ENCODE assay signal across 13 mouse cellular contexts in genomic region chr16:31498336-31498735, GRCm38 (mm10).
"Had no signal": no experiment of that assay in that cellular context is flagged by ENCODE, and none has a peak within 500 bp of the region (broad histone marks: within the 10 kb centered on the region; RNA-seq: fewer than 3 reads in every experiment).

No protein-coding gene starts in this region.

- H3K4me2 ChIP-seq: neural tube, embryonic 12.5 days had no signal

- H3K9ac ChIP-seq: liver, embryonic 14.5 days; neural tube, embryonic 12.5 days had no signal

- H3K9me3 ChIP-seq: neural tube, embryonic 12.5 days had no signal

- H3K36me3 ChIP-seq: neural tube, embryonic 12.5 days had no signal

- H3K27ac ChIP-seq: liver, embryonic 14.5 days; neural tube, embryonic 12.5 days had no signal

- H3K4me3 ChIP-seq: left cerebral cortex, adult 2 months; myocyte; neural tube, embryonic 12.5 days had no signal

- H3K27me3 ChIP-seq: neural tube, embryonic 12.5 days had no signal

- ATAC-seq: lung, postnatal 0 days had no signal

- DNase-seq: kidney, postnatal 25 days; lung, adult 2 months; lung, postnatal 36 days; midbrain, embryonic 14.5 days; right cerebral cortex, postnatal 4 days; spleen, adult 18-20 months; thymus, adult 18-20 months; thymus, postnatal 14 days had no signal
